Mouse (Mus musculus): ENCODE data around the gene Dnah3.

- no peak for TF ChIP-seq POLR2A (IDR thresholded peaks at IDR 0.05; ENCODE audit: low read depth, low read length)
- no peak for TF ChIP-seq CTCF (IDR thresholded peaks at IDR 0.05; ENCODE audit: extremely low read depth, insufficient read depth, insufficient read length, insufficient replicate concordance)
Measured at GRCm38 (mm10) chr7:120054016-120054415, 41.1 kb downstream of the Dnah3 start.

Measured in spleen, adult 2 months (tissue).